Mouse (Mus musculus): ENCODE results near the gene Dnah10.

DNA sequence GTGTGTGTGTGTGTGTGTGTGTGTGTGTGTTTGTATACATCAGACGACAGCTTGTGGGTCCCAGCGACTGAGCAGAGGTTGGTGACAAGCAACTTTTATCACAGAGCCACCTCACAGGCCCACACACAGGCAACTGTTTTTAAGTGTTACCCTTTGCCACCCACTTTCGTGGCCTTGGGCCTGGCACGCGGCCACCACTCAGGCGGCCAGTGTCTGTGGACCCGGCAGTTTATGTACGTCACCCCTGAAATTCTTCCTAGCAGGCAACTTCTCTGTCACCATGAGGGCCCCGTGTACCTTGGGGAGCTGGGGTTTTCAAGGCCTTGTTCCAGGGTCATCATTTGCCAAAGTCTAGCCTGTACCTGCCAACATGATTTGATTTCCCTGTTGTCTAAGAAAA is 26.8 kb downstream of the Dnah10 start:
- TF ChIP-seq CTCF (conservative IDR thresholded peaks at IDR 0.05; ENCODE audit: insufficient read depth, insufficient read length, low read depth, low read length) = no peak
- no peak for TF ChIP-seq POLR2A (IDR thresholded peaks at IDR 0.05; ENCODE audit: low read depth, low read length)
